Mouse (Mus musculus) kidney, adult 11 months (tissue): ENCODE data around the gene Pnmt.
"Not testable (repeated sequence)": the region's sequence is repeated elsewhere in the genome, so short reads cannot be mapped to it uniquely, and the experiment has no call there.

Source experiments
- DNase-seq: peaks from one replicate; pipeline ENCODE4 v3.0.0; 2022

Gene Pnmt

DNA sequence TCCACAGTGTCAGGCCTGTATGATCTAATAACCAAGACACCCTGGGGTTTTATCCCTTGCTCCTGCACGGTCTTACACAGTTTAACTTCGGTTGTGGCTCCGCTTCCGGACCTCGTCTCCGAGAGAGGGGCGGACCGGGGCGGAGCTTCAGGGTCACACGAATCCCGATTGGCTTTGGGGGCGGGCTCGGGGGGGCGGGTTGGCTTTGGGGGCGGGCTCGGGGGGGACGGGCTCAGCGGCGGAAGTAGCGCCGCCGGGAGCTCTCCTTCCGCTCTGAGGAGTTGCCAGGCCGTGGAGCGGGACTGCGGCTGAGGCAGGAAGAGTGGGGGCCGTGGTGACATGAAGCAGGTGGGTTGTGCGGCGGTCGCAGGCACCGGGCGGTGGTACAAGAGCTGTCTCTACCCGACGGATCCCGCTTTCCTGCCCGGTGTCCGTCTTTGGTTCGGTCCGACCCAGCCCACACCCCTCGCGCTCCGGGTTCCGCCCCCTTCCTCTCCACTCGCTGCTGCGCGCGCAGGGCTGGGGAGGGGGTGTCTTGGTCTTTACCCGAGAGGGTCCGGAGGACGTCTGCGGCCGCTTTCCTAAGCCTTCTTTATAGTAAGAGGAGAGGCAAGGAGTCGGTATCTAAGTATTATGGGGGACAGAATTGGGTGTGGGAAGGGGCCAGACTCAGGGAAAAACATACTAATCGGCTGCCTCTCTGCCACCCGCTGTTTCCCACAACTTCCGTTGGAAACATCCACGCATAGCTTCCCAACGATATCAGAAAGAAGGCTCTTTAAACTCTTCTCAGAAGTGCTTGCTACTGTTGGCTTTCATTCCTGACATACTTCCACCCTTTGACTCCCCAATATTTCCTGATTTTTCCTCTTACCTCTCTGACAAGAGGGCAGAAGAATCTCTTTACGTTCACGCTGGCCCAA, 27.8 kb upstream of the Pnmt start, which contains the start of gene Stard3:
Stard3 (plus strand) TSS at position 208 of the 923 bp plus-strand sequence.
- DNase-seq = peak; percentile 88

DNA sequence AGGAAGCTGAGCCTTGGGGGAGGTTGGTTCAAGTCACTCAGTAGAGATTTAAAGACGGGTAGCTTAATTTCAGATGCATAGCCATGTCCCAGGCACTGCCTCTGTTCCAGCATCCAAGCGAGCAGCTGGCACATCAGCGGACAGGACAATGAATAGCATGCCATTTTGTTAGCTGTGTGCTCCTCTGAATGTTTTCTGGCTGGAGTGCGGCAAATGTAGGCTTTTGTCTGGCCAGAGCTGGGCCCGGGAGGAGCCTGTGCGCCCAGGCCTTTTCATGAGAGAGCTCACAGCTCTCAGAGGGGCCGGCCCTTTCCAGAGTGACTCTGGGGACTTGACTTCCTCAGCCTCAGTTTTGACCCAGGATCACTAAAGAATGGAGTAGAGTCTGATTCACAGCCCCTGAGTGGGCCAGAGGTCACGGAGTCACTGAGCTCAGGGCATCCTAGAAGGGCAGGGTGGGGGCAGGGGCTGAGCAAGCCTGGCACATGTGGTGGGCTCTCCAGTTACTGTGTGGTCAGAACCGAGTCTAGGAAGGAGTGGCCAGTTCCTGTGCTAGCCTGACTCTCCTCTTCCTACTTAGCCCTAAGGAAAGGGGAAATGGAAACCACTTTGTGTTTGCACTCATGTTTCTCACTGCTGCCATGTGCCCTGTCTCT, 25.3 kb upstream of the Pnmt start:
- no peak for DNase-seq

- DNase-seq = no peak
These were observed 22.4 kb upstream of the Pnmt start for GRCm38 (mm10) chr11:98363817-98364216.

DNA sequence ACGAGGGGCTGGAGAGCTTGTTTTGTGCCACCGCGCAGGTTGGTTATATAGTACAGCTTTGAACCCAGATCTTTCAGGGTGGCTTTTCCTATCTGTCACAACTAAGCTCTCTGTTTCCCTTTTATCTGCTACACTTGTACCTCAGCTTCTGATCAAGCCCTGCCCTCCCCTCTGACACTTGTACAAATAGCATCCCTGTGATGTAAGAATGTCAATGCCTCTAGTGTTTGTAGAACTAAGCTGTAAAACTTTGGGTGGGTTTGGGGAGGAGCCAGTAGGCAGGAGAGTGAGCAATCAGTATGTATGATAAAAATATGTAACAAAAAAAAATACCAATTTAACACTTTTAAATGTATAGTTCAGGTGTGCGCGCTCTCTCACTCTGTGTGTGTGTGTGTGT, 21.8 kb upstream of the Pnmt start:
- DNase-seq = no peak

GRCm38 (mm10) chr11:98366290-98366689, 20.0 kb upstream of the Pnmt start:
- DNase-seq = no peak

DNA sequence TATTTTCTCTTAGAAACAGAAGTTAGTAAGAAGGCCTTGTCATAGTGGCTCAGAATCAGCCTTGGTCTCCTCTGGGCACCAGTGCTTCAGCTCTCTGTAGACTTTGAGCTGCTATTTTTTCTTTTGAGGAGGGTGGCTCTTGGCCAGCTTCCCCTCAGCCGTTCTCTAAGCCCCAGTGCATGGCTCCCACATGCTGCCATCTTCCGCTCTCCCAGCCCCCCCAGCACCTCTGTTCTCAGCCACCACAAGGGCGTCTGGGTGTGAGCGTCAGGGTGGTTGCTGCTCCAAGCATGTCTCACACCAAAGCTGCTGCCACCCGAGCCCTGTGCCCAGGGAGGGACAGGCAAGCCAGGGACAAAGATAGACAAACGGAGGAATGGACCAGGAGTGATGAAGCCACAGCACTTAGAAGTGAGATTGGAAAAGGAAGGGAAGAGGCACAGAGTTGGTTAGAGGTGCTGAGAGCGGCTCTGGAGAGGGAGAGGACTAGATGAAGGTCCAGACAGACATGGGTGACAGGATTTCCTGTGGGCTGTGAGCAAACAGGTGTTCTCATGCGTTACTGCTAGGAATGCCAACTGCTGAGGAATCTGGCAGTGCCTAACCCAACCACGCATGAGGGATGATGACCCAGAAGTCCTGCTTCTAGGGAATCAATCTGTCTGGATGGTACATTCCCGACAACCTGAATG, 18.9 kb upstream of the Pnmt start:
- DNase-seq = no peak

DNA sequence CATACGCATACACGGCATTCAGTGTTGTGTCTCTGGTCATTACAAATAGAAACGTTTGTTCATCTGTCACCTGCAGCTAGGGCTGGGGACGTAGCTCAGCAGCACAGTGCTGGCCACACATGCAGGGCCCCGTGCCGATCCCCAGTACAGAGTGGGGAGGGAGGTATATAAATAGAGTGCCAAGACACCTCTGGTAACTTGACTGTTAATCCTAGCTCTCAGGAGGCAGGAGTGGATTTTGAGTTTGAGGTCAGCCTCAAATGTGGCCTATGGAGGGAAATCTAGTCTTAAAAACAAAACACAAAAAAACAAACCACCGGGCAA, 18.4 kb upstream of the Pnmt start:
- DNase-seq = no peak

GRCm38 (mm10) chr11:98369337-98369736, 16.9 kb upstream of the Pnmt start:
- DNase-seq = no peak

DNA sequence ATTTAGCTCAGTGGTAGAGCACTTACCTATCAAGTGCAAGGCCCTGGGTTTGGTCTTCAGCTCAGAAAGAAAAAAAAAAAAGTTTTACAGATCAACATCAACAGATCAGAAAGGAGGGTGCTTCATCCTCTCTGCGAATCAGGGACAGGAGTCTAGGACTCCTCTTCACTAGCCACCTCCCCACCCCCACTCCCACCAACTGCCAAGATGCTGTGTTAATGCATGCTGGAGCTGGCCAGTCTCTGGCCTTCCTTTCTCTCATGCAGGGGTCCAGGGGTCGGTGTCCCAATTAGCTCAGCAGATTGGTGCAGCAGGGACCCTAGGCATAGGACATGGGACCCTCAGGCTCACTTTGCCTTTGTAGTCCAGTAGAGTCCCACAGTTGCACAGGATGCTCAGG, 15.7 kb upstream of the Pnmt start:
- no peak for DNase-seq

DNA sequence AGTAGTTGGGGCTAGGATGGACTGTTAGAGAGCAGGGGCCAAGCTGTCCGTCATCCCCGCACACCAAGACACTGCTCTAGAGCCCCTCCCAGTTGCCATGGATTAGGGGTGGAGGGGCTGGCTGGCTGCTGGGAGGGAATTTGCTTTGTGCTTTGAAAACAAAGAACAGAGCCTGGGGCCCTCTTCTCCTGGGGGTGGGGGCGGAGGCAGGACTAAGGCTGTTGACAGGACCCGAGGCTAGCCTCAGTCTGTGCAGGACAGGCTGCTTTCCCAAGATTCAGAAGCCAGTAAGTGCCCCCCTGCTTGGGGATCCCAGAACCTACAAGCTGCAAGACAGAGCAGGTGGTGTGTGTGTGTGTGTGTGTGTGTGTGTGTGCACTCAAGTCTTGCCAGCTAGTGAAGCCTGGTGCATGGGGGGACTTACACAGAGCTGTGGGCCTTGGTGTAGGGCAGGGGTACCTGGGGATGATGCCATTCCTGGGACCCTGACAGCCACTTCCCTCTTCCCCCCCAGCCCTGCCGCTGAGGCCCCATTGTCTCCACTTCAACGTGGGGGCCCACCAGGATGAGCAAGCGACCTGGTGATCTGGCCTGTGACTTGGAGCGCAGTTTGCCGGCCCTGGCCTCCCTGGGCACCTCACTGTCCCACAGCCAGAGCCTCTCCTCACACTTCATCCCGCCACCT, 14.6 kb upstream of the Pnmt start:
- DNase-seq = no peak

DNA sequence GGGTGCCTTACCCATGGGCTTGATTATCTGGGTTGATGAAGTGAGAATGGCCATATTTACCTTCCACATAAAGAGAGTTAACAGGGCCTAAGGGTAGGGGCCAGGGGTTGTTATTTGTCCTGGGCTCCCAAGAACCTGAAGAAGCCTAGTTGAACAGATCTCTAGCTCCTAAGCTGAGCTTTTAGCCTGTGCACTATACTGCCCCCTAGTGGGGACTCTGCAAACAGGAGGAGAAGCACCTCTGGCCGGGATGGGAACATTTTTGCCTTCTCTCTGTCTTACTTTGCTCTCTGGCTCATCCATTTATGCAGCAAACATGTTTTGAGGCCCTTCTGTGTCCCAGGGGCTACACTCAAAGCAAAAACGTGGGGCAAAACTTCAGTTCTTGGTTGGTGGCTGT, 13.8 kb upstream of the Pnmt start:
- no peak for DNase-seq

- no peak for DNase-seq
These were observed 13.0 kb upstream of the Pnmt start for GRCm38 (mm10) chr11:98373244-98373643.

GRCm38 (mm10) chr11:98374266-98374665, 12.0 kb upstream of the Pnmt start:
- DNase-seq = no peak

DNA sequence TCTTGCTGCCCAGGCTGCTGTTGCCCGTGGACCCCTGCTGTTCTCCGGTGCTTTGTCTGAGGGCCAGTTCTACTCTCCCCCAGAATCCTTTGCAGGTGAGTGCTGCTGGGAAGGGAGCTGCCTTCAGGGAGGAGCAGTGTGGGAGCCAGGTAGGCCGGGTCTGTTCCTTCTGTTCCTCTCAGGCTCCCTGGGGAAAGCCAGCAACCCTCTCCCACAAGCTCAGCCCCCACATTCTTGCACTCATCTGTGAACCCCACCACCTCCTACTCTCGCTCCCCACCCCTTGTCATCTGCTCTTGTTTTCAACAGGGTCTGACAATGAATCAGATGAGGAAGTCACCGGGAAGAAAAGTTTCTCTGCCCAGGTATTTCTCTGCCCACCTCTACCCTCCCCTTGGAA, 9.5 kb upstream of the Pnmt start:
- DNase-seq = no peak

DNA sequence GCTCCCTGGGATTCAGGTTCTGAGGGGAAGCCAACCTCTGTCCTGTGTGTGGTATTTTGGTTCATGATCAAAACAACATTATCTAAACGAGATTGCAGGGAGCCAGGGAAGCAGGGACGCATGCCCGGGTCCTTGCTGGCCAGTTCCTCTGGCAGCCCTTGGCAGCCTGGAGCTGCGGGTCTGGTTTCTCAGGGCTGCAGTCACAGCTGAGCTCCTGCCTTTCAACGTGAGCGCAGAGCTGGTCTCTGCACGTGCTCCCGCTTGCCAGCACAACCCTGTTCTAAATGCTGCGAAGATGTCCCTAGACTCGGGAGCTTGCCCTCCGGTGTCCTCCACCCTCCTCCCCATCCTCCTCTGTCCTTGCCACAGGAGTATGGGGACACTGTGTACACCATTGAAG, 8.5 kb upstream of the Pnmt start:
- no peak for DNase-seq

DNA sequence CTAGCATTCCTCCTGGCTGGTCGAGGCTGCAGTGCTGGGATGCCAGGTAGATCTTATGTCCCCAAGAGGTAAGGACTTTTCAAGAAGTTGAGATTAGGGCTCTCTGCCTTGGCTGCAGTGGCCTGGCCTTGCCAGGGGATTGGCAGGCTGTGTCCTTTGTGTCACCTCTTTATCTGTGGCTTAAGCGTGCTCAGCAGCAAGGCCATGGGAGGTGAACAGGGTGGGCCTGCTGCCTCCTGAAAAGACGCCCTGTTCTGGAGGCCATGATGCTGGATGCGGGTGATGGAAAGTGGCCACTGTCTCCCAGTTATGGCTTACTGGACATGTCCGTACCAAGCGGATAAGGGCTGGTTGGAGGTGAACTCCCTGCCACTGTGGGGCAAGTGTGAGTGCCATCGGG, 6.9 kb upstream of the Pnmt start:
- no peak for DNase-seq

DNA sequence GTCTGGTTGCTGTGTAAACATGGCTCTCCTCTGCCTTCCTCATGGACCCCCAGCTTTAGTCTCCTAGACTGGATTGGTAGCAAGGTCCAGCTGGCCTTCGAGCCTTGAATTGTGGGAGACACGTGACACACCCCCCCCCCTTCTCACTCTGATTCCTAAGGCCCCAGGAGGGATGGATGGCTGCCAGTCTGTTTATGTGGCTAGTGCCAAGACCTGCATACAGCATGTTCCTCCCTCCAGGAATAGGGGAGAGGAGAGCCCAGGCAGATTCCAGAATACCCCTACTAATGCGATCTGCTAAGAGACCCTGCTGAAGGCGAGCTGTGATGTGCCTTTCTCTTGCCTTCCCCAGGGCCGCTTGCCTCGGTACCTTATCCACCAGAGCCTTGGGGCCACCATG, 6.1 kb upstream of the Pnmt start:
- DNase-seq = peak; percentile 58

DNA sequence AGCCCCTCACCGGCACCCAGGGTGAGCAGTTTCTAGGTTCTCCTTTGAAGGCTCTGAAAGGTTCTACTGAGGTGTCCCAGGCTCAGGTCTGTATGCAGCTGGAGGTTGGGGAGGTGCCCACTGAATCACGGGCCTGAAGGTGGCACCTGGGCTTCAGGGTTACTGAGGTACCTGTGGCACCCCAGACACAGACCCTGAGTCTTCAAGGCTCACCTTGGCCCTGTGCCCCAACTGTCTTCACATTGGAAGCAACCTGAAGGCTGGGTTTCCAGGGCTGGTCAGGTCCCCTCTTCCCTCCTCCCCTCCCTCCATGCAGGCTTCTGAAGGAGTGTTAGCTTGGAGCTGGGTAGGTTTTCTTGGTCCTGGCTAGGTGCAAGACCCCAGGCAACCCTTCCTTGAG, 4.6 kb upstream of the Pnmt start:
- DNase-seq = no peak

GRCm38 (mm10) chr11:98382405-98382804, 3.8 kb upstream of the Pnmt start:
- not testable (repeated sequence) for DNase-seq

GRCm38 (mm10) chr11:98383261-98384030, 2.8 kb upstream of the Pnmt start, which contains the start of gene Tcap:
Gene Tcap, plus strand, starts transcription at chr11:98383811.
- no peak for DNase-seq

DNA sequence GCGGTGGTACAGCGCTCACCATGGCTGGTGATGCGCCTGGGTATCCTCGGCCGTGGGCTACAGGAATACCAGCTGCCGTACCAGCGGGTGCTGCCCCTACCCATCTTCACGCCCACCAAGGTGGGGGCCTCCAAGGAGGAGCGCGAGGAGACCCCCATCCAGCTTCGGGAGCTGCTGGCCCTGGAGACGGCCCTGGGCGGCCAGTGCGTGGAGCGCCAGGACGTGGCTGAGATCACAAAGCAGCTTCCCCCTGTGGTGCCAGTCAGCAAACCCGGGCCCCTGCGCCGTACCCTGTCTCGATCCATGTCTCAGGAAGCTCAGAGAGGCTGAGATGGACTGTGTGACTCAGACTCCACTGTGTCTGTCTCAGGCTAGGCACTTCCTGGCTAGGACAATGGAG, 2.0 kb upstream of the Pnmt start:
- DNase-seq = no peak
